Mouse (Mus musculus) lung, adult 2 months (tissue): ENCODE results near the gene Arhgef1.

ENCODE experiments used
- CTCF ChIP-seq: fragments of 200-500 bp; IDR thresholded peaks from 2 replicates; pipeline ENCODE4 v1.5.1; 2011; ENCODE audit warnings: mild to moderate bottlenecking, low read length, control low read depth; ENCODE audit not compliant: insufficient read depth
- POLR2A ChIP-seq: fragments of 200-500 bp; IDR thresholded peaks from 2 replicates; pipeline ENCODE4 v1.6.1; 2011; ENCODE audit warnings: low read depth, mild to moderate bottlenecking, control low read depth, low read length, borderline replicate concordance; ENCODE audit errors: extremely low read depth

DNA sequence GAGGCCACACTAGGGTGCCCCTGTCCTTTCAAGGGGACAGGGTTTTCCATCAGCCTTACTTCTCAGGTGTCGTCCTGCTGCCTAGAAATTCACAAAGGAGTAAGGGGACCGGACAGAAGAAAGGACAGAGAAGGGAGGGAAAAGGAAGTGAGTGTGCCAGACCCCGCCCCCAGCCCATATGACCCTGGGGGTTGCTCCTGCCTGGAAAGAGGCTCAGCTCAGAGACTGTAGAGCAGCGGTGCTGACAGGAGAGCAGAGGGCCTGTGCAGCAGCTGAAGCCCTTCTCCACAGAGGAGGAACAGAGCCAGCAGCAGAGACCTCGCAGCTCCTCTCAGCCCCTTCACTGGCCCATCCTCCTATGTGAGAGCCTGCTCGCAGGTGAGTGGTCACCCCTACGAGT, 49.0 kb upstream of the Arhgef1 start:
- no peak for TF ChIP-seq CTCF
- TF ChIP-seq POLR2A, result no peak
